Mouse (Mus musculus) forebrain, embryonic 12.5 days (tissue): ENCODE measurements around the gene Mybbp1a. TPM values are rescaled to one million over a fixed set of nuclear protein-coding genes. Genes with fewer than 3 reads are reported as not detected.
"Not testable (repeated sequence)": the region's sequence is repeated elsewhere in the genome, so short reads cannot be mapped to it uniquely, and the experiment has no call there.

Source experiments
- ATAC-seq: fragments of 200-750 bp; cut with Nextera tagmentation; 2 replicates; pipeline ENCODE4 v1.8.0; 2017; ENCODE audit warnings: moderate TSS enrichment; ENCODE audit not compliant: low FRiP score
- H3K27ac ChIP-seq: fragments of 300-500 bp; sonication (generic); 2 replicates; pipeline ENCODE4 v1.5.1; 2016; ENCODE audit warnings: mild to moderate bottlenecking
- H3K27me3 ChIP-seq: fragments of 300-500 bp; sonication (generic); 2 replicates; pipeline ENCODE4 v1.6.1; 2016; ENCODE audit warnings: mild to moderate bottlenecking
- H3K36me3 ChIP-seq: fragments of 300-500 bp; sonication (generic); replicated peaks from 2 replicates; pipeline ENCODE4 v1.6.1; 2016; ENCODE audit warnings: mild to moderate bottlenecking
- H3K4me1 ChIP-seq: fragments of 300-500 bp; sonication (generic); 2 replicates; pipeline ENCODE4 v1.6.1; 2016
- H3K4me2 ChIP-seq: fragments of 300-500 bp; sonication (generic); 2 replicates; pipeline ENCODE4 v1.6.1; 2016; ENCODE audit warnings: mild to moderate bottlenecking, moderate library complexity
- H3K4me3 ChIP-seq: fragments of 300-500 bp; sonication (generic); replicated peaks from 2 replicates; pipeline ENCODE4 v1.5.1; 2016; ENCODE audit warnings: mild to moderate bottlenecking
- H3K9ac ChIP-seq: fragments of 300-500 bp; sonication (generic); 2 replicates; pipeline ENCODE4 v1.6.1; 2016; ENCODE audit warnings: mild to moderate bottlenecking
- H3K9me3 ChIP-seq: fragments of 300-500 bp; sonication (generic); 2 replicates; pipeline ENCODE4 v1.6.1; 2016
- WGBS: fragments of 180-500 bp; shearing (Covaris S2); methylation state at CpG from one replicate; pipeline ENCODE4 v1.1.7; 2016; 5-methylcytosine and 5-hydroxymethylcytosine counted together
- polyA plus RNA-seq: library from polyadenylated mRNA; unstranded; fragments of >200 nt; fragmentation: Nextera tagmentation; extraction: Ambion mirVana; gene quantifications from 2 replicates; pipeline ENCODE4 v1.2.1, GENCODE M21; 2016

The Mybbp1a gene
- polyA plus RNA-seq, 1 experiment from 2014 or later: 158 TPM

DNA sequence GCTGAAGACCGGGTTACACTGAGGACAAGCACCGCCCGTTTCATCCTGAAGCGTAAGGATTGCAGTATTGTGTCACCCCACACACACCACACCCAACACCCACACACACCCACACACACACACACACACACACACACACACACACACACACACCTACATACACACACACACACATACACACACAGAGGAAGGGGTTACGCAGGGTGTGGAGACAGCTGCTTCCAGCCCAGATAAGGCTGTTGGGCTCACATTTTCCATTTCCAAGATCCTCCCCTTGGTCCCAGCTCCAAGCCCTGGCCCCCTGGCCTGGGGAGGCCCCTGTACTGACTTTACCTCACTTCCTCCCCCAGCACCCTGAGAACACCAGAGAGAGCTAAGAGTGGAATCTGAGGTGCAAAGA is 24.5 kb upstream of the Mybbp1a start:
- H3K9me3 ChIP-seq: no peaks in the 10 kb centered on the region
- no peaks in the 10 kb centered on the region for H3K36me3 ChIP-seq
- H3K4me2 ChIP-seq: no peak overlapping the region
- peaks cover 30% of the 10 kb centered on the region for H3K27me3 ChIP-seq
- no peak overlapping the region for H3K9ac ChIP-seq
- H3K4me1 ChIP-seq: peaks cover 17% of the 10 kb centered on the region
- no peak overlapping the region for H3K4me3 ChIP-seq
- WGBS: 96% methylated on average over 5 of the region's 5 CpGs
- no peak for ATAC-seq
- H3K27ac ChIP-seq: no peak overlapping the region

DNA sequence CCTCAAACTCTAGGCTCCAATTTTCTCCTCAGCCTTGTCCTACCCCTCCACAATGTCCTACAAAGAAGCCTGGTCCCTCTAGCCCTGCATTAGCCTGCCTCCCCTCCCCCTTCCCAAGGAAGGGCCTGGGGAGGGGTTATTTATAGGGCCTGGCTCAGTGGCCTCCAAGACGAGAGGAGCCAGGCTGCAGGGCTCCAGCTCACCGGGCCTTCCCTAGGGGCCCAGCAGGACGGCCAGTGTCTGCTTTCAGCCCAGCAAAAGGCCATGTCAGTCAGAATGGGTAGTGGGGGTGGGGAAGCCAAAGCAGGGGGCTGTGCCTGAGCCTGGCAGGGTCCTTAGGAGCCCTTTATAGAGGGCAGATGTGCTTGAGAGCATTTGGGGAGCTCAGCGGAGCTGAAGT is 23.8 kb upstream of the Mybbp1a start:
- 4% methylated on average over 4 of the region's 4 CpGs for WGBS
- Histone ChIP-seq H3K27ac (no peak overlapping the region), H3K4me3 (no peak overlapping the region), H3K9ac (no peak overlapping the region), H3K9me3 (no peaks in the 10 kb centered on the region), H3K4me2 (no peak overlapping the region), H3K36me3 (no peaks in the 10 kb centered on the region), H3K27me3 (peaks cover 23% of the 10 kb centered on the region), H3K4me1 (peaks cover 16% of the 10 kb centered on the region)
- ATAC-seq: no peak

DNA sequence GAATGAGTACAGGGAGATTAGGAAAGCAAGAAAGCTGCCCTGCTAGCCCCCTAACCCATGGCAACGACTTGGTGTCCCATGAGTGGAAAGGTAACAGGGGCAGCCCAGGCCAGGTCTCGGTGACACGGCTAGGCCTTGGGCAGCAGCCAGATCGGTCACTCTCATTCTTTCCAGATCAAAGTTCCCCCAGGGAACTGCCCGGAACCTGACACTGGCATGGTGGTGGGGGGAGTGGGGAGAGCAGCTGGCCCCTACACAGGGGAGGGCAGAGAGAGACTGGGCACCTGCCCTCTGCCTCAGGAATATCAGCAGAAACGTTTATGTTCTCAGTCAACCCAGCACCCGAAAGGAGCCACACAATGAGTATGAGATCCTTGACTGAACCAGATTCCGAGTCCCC is 22.9 kb upstream of the Mybbp1a start:
- no peak overlapping the region for H3K4me2 ChIP-seq
- no peaks in the 10 kb centered on the region for H3K36me3 ChIP-seq
- no peak overlapping the region for H3K9ac ChIP-seq
- peaks cover 14% of the 10 kb centered on the region for H3K27me3 ChIP-seq
- ATAC-seq: no peak
- no peaks in the 10 kb centered on the region for H3K9me3 ChIP-seq
- H3K27ac ChIP-seq: no peak overlapping the region
- H3K4me1 ChIP-seq: peaks cover 16% of the 10 kb centered on the region
- WGBS: 42% methylated on average over 8 of the region's 8 CpGs
- H3K4me3 ChIP-seq: no peak overlapping the region

DNA sequence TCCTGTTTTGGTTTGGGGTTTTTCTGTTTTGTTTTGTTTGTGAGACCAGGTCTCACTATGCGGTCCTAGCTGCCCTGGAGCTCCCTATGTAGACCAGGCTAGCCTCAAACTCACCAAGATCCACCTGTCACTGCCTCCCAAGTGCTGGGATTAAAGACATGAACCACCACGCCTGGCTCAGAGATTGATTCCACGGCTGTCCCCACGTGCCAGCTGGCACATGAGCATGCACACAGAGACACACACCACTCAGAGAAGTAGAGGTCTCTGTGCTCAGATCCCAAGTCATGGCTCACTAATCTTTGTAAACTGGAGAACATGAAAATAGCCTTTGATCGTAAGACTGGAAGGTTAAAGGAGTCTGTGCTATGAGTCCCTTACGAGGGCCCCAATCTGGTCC is 22.1 kb upstream of the Mybbp1a start:
- Histone ChIP-seq H3K36me3 (no peaks in the 10 kb centered on the region), H3K9ac (no peak overlapping the region), H3K9me3 (no peaks in the 10 kb centered on the region), H3K4me1 (peaks cover 16% of the 10 kb centered on the region), H3K4me3 (no peak overlapping the region), H3K4me2 (no peak overlapping the region), H3K27me3 (peaks cover 7% of the 10 kb centered on the region), H3K27ac (no peak overlapping the region)
- ATAC-seq: no peak
- WGBS: 90% methylated on average over 6 of the region's 6 CpGs

DNA sequence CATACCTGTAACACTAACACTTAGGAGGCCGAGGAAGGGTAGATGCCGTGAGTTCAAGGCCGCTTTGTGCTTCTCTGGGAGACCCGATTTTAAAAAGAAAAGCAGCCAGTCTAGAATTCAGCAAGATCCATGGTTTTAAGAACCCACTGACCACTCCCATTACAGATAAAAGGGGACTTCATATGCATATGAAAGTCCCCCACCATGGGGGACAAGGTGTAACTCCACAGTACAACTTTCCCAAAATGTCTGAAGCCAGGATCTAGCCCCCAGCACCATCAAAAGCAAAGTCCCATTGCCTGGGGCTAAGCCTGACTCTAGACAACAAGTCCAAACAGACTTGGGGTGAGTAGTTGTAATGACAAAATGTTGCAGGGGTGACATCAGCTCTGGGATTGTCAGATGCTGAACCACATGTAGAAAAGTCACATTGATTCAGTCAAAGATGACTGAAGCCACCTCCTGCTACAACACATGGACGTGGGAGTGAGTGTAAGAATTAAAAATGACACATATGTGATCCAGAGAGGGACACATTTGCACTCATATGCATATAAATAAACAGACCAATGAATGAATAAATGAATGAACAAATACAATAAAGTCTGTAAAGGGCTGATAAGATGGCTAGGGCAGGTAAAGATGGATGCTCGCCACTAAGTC is 20.6 kb upstream of the Mybbp1a start:
- ATAC-seq: no peak
- no peaks in the 10 kb centered on the region for H3K9me3 ChIP-seq
- no peak overlapping the region for H3K4me2 ChIP-seq
- no peak overlapping the region for H3K4me3 ChIP-seq
- WGBS: 87% methylated on average over 6 of the region's 6 CpGs
- H3K27me3 ChIP-seq: 0 out of 2 replicates have a peak, but pooled peaks cover under 1% of the 10 kb centered on the region
- H3K27ac ChIP-seq: no peak overlapping the region
- H3K9ac ChIP-seq: no peak overlapping the region
- H3K4me1 ChIP-seq: peaks cover 16% of the 10 kb centered on the region
- no peaks in the 10 kb centered on the region for H3K36me3 ChIP-seq

DNA sequence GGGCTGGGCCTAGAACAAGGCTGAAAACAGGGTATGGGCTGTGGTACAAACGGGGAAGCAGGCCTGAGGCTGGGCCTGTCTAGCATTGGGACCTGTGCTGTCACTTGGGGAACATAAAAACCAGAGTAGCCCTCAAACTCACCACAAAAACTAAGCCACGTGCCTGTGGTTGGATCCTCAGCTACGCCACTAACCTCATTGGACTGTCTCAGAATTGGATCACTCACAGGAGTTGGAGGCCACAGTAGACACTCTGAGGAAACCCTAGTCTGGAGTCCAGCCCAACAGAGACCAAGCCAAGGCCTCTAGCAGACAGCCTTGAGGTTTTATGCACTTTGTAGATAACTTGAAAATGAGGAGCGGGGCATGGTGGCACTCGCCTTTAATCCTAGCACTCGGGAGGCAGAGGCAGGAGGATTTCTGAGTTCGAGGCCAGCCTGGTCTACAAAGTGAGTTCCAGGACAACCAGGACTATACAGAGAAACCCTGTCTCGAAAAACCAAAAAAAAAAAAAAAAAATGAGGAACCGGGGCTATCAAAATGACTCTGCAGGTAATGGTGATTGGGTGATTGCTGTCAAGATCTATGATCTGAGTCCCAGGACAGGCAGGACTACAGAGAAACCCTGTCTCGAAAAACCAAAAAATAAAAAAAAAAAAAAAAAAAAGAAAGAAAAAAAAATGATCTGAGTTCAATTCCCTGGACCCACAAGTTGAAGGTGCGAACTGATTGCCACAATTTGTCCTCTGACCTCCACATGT is 19.5 kb upstream of the Mybbp1a start:
- Histone ChIP-seq H3K4me3 (no peak overlapping the region), H3K27ac (no peak overlapping the region), H3K9ac (no peak overlapping the region), H3K27me3 (no peaks in the 10 kb centered on the region), H3K36me3 (no peaks in the 10 kb centered on the region), H3K9me3 (no peaks in the 10 kb centered on the region), H3K4me2 (no peak overlapping the region), H3K4me1 (peaks cover 15% of the 10 kb centered on the region)
- 91% methylated on average over 11 of the region's 11 CpGs for WGBS
- ATAC-seq: no peak

DNA sequence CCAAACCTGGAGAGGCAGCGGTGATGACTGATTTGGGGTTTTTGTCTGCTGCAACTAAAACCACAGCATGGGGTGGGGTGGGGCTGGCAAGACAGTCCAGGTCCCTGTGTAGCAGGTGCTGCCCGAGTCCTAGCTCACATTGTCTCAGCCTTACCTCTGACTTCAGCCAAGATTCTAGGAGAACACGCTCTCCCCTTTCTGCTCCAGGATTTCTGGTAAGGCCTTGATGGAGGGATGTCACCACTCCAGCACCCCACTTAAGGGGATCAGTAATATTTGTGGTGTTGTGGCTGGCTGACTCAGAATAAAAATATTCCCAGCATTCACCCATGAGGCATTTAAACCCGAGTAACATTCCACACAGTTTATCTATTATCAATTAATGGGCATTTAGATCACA is 17.5 kb upstream of the Mybbp1a start:
- Histone ChIP-seq H3K9ac (no peak overlapping the region), H3K36me3 (no peaks in the 10 kb centered on the region), H3K4me3 (no peak overlapping the region), H3K4me2 (no peak overlapping the region), H3K27ac (no peak overlapping the region), H3K4me1 (no peaks in the 10 kb centered on the region), H3K27me3 (no peaks in the 10 kb centered on the region), H3K9me3 (no peaks in the 10 kb centered on the region)
- WGBS: 89% methylated on average over 4 of the region's 4 CpGs
- ATAC-seq: no peak

DNA sequence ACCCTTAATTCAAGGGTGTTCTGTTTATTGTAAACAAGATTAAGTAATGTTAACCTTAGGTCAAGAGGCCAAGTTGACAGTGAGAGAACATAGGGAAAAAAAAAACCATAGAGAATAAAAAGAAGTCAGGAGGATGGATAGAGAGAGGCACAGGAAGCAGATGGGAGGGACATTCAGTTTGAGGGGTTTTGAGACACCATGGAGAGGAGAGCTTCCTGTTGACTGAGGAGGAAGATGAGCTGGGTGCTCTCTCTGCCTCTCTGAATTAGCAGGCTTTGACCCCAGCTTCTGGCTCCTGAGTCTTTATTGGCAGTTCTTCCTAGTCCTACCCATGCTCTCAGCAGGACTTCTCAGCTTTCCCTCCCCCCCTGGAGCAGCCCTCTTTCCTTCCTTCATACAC is 16.0 kb upstream of the Mybbp1a start:
- Histone ChIP-seq H3K27me3 (no peaks in the 10 kb centered on the region), H3K27ac (no peak overlapping the region), H3K4me3 (no peak overlapping the region), H3K9ac (no peak overlapping the region), H3K36me3 (no peaks in the 10 kb centered on the region), H3K4me2 (no peak overlapping the region), H3K4me1 (no peaks in the 10 kb centered on the region), H3K9me3 (no peaks in the 10 kb centered on the region)
- no peak for ATAC-seq

DNA sequence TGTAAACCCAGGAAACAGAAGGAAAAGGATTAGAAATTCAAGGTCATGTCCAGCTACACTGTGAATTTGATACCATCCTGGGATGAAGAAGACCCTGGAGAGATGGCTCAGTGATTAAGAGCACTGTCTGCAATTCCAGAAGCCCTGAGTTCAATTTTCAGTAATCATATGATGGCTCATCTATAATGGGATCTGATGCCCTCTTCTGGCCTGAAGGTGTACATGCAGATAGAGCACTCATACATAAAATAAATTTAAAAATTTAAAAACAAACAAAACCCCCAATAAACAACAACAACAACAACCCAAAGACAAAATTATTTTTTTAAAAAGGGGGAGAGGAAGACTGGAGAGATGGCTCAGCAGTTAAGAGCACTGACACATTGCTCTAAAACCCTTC is 14.3 kb upstream of the Mybbp1a start:
- no peaks in the 10 kb centered on the region for H3K9me3 ChIP-seq
- no peak overlapping the region for H3K4me3 ChIP-seq
- H3K4me1 ChIP-seq: no peaks in the 10 kb centered on the region
- no peak overlapping the region for H3K27ac ChIP-seq
- ATAC-seq: no peak
- no peak overlapping the region for H3K4me2 ChIP-seq
- H3K9ac ChIP-seq: no peak overlapping the region
- H3K27me3 ChIP-seq: no peaks in the 10 kb centered on the region
- no peaks in the 10 kb centered on the region for H3K36me3 ChIP-seq

DNA sequence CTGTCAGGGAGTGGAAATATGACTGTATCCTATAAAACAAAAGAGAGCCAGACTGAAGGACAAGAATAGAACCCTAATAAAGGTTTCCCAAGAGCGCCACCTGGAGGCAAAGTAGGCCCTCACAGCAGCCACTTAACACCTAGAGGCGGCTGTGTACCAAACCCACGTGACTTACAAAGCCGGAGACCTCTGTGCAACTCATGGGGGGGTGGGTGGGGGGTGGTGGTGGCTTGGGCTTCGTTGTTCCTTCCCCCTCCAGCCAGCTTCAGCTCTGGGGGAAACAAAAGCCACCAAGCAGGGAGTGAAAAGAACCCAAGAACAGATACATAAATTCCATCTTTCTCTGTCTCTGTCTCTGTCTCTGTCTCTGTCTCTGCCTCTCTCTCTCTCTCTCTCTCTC is 12.5 kb upstream of the Mybbp1a start:
- Histone ChIP-seq H3K4me3 (no peak overlapping the region), H3K27me3 (no peaks in the 10 kb centered on the region), H3K9ac (no peak overlapping the region), H3K27ac (no peak overlapping the region), H3K9me3 (no peaks in the 10 kb centered on the region), H3K36me3 (no peaks in the 10 kb centered on the region), H3K4me2 (peak overlapping the region; percentile 13; the same call in 1 of the 2 replicates), H3K4me1 (no peaks in the 10 kb centered on the region)
- WGBS: 3% methylated on average over 5 of the region's 5 CpGs
- ATAC-seq: no peak

DNA sequence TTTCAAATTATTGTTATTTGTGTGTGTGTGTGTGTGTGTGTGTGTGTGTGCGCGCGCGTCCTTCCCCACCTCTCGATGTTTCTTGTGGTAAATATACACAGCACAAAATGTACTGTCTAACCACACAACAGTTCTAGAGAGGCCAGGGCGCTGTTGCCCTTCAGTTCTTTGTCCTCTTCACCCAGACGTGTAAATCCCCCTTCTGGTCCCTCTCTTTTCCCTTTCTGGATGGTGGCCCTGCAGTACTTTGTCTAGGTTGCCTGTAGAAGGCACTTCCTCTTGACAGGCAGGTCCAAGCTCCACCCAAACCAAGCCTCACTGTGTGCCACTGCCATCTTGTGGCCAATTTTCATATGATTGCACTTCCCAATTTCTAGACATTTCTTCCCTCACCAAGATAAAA is 11.9 kb upstream of the Mybbp1a start:
- Histone ChIP-seq H3K27ac (no peak overlapping the region), H3K4me2 (peak overlapping the region; percentile 31; the same call in 1 of the 2 replicates), H3K27me3 (no peaks in the 10 kb centered on the region), H3K9ac (no peak overlapping the region), H3K36me3 (no peaks in the 10 kb centered on the region), H3K9me3 (no peaks in the 10 kb centered on the region), H3K4me3 (no peak overlapping the region; the same call in 1 of the 2 replicates), H3K4me1 (no peaks in the 10 kb centered on the region)
- peak; percentile 51; the same call in 1 of the 2 replicates for ATAC-seq
- 40% methylated on average over 7 of the region's 7 CpGs for WGBS

DNA sequence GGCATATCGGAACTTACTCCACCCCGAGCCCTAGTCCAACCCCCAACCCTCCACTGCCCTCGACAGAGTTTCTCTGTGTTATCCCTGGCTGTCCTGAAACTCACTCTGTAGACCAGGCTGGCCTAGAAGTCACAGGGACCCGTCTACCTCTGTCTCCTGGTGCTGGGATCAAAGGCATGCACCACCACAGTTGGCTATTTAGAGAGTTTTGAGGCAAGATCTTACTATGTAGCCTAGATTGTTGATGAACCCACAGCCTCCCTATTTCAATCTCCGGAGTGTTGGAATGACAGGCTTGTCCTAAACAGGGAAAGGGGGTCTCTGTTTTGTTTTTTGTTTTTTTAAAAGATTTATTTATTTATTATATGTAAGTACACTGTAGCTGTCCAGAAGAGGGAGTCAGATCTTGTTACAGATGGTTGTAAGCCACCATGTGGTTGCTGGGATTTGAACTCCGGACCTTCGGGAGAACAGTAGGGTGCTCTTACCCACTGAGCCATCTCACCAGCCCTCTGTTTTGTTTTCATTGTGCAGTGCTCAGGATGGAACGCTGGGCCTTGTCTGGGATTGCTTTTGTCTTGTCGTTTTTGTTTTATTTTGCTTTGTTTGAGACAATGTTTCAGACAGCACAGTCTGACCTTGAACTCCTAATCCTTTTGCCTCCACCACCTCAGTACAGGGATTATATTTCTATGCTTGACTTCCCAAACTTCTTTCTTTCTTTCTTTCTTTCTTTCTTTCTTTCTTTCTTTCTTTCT is 10.7 kb upstream of the Mybbp1a start:
- not testable (repeated sequence) for H3K4me1 ChIP-seq, H3K27ac ChIP-seq, ATAC-seq, H3K4me2 ChIP-seq, H3K9me3 ChIP-seq, H3K4me3 ChIP-seq, H3K36me3 ChIP-seq, H3K9ac ChIP-seq, H3K27me3 ChIP-seq
- WGBS: 59% methylated on average over 9 of the region's 9 CpGs
